Mouse (Mus musculus): ENCODE results near the gene Urb1.

Gene Urb1

GRCm38 (mm10) chr16:90766919-90767454, 43.2 kb downstream of the Urb1 start:
- DNase-seq (ENCODE audit: low spot score): no peak

GRCm38 (mm10) chr16:90765195-90765877, 44.9 kb downstream of the Urb1 start:
- no peak for DNase-seq (ENCODE audit: low spot score)

- DNase-seq (ENCODE audit: low spot score): no peak
Measured at GRCm38 (mm10) chr16:90760515-90760914, 49.7 kb downstream of the Urb1 start.

GRCm38 (mm10) chr16:90759335-90759734, 50.9 kb downstream of the Urb1 start:
- DNase-seq (ENCODE audit: low spot score): no peak

GRCm38 (mm10) chr16:90753386-90753941, 56.7 kb downstream of the Urb1 start:
- no peak for DNase-seq (ENCODE audit: low spot score)

- no peak for DNase-seq (ENCODE audit: low spot score)
Measured at GRCm38 (mm10) chr16:90748169-90748568, 62.0 kb downstream of the Urb1 start.

GRCm38 (mm10) chr16:90747143-90747542, 63.1 kb downstream of the Urb1 start:
- DNase-seq (ENCODE audit: low spot score): no peak

- no peak for DNase-seq (ENCODE audit: low spot score)
Measured at GRCm38 (mm10) chr16:90738092-90738956, 71.9 kb downstream of the Urb1 start, which contains the start of gene Mrap. Mrap (plus strand) TSS chr16:90738207.

- no peak for DNase-seq (ENCODE audit: low spot score)
Measured at GRCm38 (mm10) chr16:90736672-90737270, 73.4 kb downstream of the Urb1 start.

GRCm38 (mm10) chr16:90735611-90736010, 74.6 kb downstream of the Urb1 start:
- no peak for DNase-seq (ENCODE audit: low spot score)

GRCm38 (mm10) chr16:90727233-90728115, 82.7 kb downstream of the Urb1 start, which contains the start of gene Mis18a:
Mis18a (minus strand) TSS chr16:90727404.
- DNase-seq (ENCODE audit: low spot score): peak; percentile 94

GRCm38 (mm10) chr16:90726600-90727227, 83.5 kb downstream of the Urb1 start:
- no peak for DNase-seq (ENCODE audit: low spot score)

GRCm38 (mm10) chr16:90724051-90724450, 86.2 kb downstream of the Urb1 start:
- no peak for DNase-seq (ENCODE audit: low spot score)

GRCm38 (mm10) chr16:90710313-90710712, 99.9 kb downstream of the Urb1 start:
- DNase-seq (ENCODE audit: low spot score): no peak

GRCm38 (mm10) chr16:90709711-90710289, 100.4 kb downstream of the Urb1 start:
- DNase-seq (ENCODE audit: low spot score): no peak

GRCm38 (mm10) chr16:90706279-90706678, 103.9 kb downstream of the Urb1 start:
- no peak for DNase-seq (ENCODE audit: low spot score)

GRCm38 (mm10) chr16:90704161-90704825, 105.9 kb downstream of the Urb1 start:
- DNase-seq (ENCODE audit: low spot score): no peak

- DNase-seq (ENCODE audit: low spot score): no peak
Measured at GRCm38 (mm10) chr16:90703646-90704045, 106.6 kb downstream of the Urb1 start.

GRCm38 (mm10) chr16:90701541-90701940, 108.7 kb downstream of the Urb1 start:
- DNase-seq (ENCODE audit: low spot score): no peak

Measured in ovary, postnatal 10 days (tissue).